Mouse (Mus musculus) cerebellum, adult 18-20 months (tissue): ENCODE results near the gene Pygb.

Source experiments
- DNase-seq, 2 experiments: peaks; one replicate each; pipeline ENCODE4 v3.0.0; 2021

The Pygb gene

DNA sequence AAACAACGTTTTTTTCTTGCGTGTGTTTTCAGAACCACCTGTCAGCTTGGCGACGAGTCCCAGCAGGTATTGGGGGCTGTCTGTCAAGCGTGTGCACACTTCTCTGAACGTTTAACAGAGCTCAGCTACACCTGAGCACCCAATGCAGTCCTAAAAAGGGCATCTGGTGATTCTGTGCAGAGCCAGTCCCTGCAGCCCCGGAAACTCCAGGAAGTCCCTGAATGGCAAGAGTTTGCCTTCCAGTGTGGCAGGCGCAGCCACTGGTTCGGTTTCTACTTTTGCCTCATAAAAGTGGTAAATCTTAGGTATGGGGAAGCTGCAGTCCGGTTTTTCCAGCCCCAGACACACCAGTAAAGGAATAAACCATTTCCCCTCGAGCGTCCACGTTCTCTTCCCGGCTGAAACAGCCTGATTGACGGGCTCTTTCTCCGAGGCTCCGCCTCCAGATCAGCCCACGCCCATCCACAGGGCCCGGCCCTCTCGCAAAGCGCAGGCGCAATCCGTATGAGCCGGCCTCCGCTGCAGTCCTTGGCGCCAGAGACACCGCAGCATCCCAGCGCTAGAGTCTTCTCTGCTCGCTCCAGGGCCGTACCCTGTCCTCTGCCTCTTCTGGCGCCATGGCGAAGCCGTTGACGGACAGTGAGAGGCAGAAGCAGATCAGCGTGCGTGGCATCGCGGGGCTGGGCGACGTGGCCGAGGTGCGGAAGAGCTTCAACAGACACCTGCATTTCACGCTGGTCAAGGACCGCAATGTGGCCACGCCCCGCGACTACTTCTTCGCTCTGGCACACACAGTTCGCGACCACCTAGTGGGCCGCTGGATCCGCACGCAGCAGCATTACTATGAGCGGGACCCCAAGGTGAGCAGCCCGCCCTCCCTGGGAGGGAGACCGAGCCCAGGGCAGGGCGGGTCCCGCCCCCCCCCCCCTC is at the start of gene Pygb:
Gene Pygb, plus strand, starts transcription at position 485 of the 930 bp plus-strand sequence.
- DNase-seq: peak; percentile 88 to 91

DNA sequence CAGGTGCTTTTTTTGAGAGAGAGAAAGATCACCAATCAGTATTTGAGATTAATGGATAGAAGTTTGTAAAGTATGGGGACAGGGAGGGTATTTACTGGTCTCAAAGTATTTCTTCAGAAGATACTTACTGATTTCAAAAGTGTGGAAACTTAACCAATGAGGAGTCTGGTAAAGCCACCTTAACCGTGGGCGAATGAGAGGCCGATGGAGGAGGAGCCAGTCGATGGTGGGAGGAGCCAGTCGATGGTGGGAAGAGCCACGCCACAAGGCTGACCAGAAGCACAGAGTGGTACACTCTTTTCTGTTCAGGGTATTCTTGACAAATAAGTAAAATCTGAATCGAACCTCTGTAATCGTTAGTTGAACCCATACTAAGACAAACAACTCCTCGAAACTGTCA is 48.7 kb upstream of the Pygb start:
- no peak for DNase-seq

DNA sequence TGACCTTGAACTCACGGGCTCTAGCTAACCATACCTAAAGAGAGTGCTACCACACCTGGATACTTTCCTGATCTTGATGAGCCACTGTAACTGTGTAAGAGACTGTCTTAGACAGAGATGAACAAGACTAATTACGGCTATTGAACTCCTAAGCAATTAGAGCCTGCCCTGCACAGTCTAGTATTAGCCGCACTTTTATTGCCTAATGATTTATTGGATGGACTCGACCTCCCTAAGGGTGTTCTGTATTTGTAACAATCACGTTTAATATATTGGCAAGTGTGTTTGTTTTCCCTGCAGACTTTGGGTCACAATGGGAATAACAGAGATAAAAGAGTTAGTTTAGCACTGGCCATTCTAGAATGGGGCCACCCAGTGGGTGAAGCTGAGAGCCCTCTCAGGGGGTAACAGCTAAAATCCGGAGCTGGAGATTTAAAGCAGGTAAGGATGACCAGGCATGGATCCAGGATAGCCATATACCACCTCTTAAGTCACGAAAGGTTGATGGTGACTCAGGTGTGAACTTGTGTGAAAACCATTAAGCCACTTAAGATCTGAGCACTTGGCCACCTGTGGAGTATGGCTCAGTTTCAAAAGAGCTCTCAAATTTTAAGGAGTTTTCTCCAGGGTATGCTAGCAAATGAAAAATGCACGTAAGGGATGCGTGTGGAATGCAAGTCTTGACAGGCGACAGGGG is 46.2 kb upstream of the Pygb start:
- no peak for DNase-seq

DNA sequence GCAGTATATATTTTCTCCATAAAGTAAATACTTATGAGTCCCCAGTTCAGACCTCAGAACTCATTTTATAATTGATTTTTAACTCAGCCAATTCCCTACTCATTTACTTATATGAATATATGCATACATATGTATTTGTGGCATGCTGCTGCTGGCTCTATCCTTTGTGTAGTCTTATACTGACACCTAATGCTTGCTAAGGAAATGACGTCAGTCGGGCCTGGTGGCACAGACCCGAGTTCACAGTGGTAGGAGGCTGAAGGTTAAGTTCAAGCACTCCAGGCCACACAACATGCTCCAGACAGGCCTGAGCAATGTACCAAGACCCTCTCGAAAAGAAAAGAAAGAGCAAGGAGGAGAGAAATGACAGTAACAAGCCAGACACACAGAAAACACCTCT is 45.1 kb upstream of the Pygb start:
- no peak for DNase-seq

GRCm38 (mm10) chr2:150745016-150745415 is 41.5 kb upstream of the Pygb start:
- no peak for DNase-seq

- DNase-seq: peak; percentile 96
These were observed 37.7 kb upstream of the Pygb start, which contains the start of gene Entpd6 for GRCm38 (mm10) chr2:150748854-150749253. Entpd6 (plus strand) TSS chr2:150749042.

GRCm38 (mm10) chr2:150749283-150749682 is 37.3 kb upstream of the Pygb start:
- peak in 1 of 2 experiments; percentile 46 for DNase-seq

DNA sequence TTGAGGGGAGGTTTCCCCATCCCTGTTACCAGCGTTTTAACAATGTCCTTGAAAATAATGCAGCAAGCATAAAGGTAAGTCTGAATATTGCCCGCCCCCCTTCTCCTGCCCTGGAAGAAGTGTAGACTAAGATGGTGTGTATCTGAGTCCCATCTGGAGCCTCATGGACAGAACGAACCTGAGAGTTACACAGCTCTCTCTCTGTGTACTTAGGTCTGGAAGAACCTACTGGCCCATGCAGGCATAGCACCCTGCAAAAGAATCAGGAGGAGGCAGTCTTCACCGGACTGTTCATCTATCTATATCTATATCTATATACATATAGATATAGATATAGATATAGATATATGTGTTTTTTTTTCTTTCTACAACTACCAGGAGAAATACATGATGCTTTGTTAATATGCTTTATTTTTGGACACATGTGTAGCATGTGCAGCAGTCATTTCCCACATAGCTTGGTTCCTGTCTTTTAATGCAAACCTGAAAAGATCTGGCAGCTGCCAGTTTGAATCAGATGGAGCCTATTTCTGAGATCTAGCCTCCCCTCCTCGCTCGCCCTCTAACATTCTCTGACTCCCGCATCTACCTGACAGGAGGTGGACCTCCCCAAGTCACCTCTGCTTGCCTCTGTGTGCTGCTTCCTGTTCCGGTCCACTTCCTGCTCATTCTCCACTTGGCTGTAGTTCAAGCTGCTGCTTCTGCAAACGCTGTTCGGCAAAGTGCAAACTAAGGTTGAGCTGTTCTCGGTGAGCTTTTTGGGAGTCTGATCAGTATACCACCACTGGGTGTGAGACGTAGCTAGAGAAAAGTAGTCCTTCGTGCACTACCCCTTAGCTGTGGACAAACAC is 36.2 kb upstream of the Pygb start:
- peak in 1 of 2 experiments; percentile 30 for DNase-seq

- DNase-seq: no peak
These were observed 31.5 kb upstream of the Pygb start for GRCm38 (mm10) chr2:150755016-150755415.

DNA sequence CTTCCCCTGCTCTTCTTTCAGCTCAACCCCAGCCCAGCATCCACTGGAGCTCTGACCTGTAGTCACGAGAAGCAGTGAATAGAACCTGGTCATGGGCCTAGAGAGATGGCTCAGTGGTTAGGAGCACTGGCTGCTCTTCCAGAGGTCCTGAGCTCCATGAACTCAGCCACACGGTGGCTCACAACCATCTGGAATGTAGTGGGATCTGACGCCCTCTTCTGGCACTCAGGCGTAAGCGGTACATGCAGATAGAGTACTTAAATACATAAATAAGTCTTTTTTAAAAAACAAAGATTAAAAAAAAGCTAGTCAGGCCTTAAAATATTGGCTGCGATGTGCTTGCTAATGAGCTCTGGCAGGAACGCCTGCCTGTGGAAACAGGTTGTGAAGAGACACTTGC is 25.1 kb upstream of the Pygb start:
- no peak for DNase-seq

- peak; percentile 33 to 54 for DNase-seq
These were observed 20.9 kb upstream of the Pygb start for GRCm38 (mm10) chr2:150765619-150766018.

DNA sequence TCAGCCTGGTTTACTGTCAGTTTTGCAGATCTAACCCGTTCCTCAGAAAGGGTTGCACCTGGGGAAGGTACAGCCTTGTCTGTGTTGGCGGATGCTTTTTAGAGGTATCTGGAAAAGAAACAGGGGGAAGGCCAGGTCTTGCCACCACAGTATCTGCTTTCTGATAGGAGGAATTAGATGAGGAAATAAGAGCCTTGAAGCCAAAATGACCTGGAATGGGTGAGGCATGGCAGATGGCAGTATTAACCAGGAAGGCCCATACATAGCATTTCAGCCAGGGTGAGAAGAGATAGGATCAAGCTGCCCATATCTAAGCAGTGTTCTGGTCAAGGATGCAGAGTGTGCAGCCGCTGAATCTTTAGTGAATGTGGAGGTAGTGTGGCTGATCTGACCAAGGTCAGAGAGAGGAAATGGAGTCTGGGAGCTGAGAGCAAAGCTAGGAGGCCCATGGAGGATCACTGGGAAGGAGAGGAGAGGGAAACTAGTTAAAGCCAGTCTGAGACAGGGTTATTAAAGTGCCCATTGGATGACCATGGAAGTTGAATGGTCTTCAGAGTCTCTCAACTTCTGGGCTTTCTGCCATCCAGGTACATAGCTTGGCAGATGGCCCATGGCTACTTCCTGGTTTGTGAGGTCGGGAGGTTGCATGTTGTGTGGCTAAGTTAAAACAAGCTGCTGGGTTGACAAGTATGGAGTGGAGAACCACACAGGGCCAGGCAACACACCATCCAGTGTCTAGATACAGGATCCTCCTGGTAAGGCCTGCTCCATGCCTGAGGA is 20.3 kb upstream of the Pygb start:
- peak in 1 of 2 experiments; percentile 46 for DNase-seq

GRCm38 (mm10) chr2:150768678-150769077 is 17.9 kb upstream of the Pygb start:
- no peak for DNase-seq

DNA sequence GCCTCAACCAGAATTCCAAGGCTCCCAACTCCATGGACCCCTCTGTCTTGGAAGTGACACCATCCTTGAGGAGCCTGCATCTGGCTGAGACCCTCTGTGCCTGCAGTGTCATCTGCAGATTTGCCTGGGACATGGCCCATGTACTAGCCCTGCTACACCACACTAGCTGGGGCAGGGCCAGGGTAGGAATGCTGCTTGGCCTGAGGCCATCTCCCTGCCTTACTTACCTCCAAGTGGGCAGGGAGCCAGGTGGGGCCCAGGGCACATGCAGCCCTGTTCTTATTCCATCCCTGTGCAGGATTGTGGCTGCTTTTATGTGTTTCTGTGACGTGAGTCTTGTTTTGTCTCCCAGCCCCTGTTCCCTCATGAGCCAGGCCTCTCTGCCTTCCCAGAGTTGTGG is 15.8 kb upstream of the Pygb start:
- DNase-seq: peak in 1 of 2 experiments; percentile 24

GRCm38 (mm10) chr2:150771169-150771568 is 15.4 kb upstream of the Pygb start:
- DNase-seq: no peak

GRCm38 (mm10) chr2:150771996-150772395 is 14.5 kb upstream of the Pygb start:
- DNase-seq: no peak

- no peak for DNase-seq
These were observed 13.9 kb upstream of the Pygb start for GRCm38 (mm10) chr2:150772466-150773119.

DNA sequence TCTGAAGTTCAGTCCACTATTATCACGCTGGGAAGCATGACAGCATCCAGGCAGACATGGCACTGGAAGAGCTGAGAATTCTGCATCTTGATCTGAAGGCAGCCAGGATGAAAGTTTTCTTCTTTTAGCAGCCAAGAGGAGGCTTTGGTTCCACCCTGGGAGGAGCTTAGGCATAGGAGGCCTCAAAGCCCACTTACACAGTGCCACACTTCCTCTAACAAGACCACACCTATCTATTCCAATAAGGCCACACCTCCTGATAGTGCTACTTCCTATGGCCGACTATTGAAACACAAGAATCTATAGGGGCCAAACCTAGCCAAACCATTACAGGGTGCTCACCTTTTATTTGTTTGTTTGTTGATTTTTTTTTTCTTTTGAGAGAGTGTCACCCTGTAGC is 3.7 kb upstream of the Pygb start:
- DNase-seq: no peak

DNA sequence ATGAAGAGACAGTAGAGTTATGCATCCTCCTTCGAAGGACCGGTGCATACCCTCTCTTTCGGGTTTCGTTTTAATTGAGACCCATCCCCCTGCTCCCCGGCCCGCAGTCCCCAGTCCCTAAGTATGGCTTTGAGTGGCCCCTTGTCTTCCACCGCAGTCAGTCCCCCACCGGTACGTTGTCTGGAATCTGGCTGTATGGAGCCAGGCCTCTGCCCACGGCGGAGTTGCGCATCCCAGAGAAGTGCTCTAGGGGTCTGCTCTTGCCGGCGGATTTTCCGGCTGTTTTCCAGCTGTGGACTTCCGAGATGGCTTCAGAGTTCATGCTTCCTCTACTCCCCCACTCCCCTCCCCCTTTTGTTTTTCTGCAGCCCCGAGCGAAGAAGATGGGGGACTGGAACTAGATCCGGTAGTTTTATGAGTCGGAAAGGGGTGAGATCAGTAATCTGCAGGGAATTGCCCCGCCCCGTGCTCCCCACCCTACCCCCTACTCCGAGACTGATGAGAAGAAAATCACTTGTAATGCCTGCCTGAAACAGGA is 768 bp downstream of the Pygb start:
- DNase-seq: peak in 1 of 2 experiments; percentile 36

DNA sequence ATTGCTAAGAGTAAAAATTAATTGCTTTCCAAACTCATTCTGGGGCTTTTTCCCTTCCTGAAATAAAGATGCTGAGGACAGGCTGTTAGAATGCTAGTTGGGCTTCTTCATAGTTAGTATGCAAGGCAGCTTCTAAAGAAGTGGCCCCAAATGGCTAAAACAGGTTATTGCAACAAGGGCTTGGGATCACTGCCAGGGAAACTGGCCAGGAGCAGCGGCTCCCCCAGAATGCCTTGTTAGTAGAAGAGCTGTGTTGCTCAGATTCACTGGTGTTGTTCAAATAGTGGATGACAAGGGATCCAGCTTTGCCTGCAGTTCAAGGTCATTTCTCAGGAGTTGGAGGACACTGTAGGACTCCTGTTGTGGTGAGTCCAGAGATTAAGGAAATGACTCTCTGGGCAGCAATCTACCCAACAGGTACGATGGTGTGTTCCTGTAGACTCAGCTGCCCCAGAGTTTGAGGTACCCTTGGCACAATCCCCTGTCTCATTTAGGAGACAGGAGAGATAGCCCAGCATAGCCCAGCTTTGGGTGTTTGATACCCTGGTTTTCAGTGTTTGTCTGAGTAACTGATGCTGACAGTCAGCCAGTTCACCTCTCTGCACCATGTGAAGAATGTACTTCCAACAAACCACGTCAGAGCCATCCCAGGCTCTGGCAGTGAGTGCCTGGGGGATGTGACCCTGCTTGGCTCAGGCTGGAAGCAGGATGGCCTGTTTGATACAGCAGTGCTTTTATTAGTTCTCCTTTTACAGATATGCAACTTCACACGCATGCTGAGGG is 2.4 kb downstream of the Pygb start:
- peak; percentile 89 to 91 for DNase-seq
